Mouse (Mus musculus) ovary, postnatal 14 days (tissue): Measurements from ENCODE around the gene Rnf167.

Experiments used
- DNase-seq: peaks from one replicate; pipeline ENCODE4 v3.0.0; 2022; ENCODE audit warnings: low spot score

Rnf167 gene

GRCm38 (mm10) chr11:70655571-70656455 is 8.8 kb downstream of the Rnf167 start:
- DNase-seq: peak; percentile 57

GRCm38 (mm10) chr11:70656456-70656927 is 9.5 kb downstream of the Rnf167 start:
- DNase-seq: peak; percentile 40

GRCm38 (mm10) chr11:70656964-70657363 is 9.9 kb downstream of the Rnf167 start, which contains the start of gene Eno3:
Eno3 (plus strand) TSS chr11:70657202.
- DNase-seq: no peak

- no peak for DNase-seq
These were observed 10.5 kb downstream of the Rnf167 start for GRCm38 (mm10) chr11:70657573-70657972.

GRCm38 (mm10) chr11:70657991-70658390 is 11.0 kb downstream of the Rnf167 start:
- no peak for DNase-seq

- DNase-seq: no peak
These were observed 11.5 kb downstream of the Rnf167 start for GRCm38 (mm10) chr11:70658521-70658920.

- no peak for DNase-seq
These were observed 11.9 kb downstream of the Rnf167 start for GRCm38 (mm10) chr11:70658942-70659341.

GRCm38 (mm10) chr11:70660571-70660970 is 13.5 kb downstream of the Rnf167 start:
- no peak for DNase-seq

GRCm38 (mm10) chr11:70663101-70663500 is 16.1 kb downstream of the Rnf167 start:
- no peak for DNase-seq

- no peak for DNase-seq
These were observed 16.9 kb downstream of the Rnf167 start for GRCm38 (mm10) chr11:70663957-70664356.

- no peak for DNase-seq
These were observed 17.7 kb downstream of the Rnf167 start for GRCm38 (mm10) chr11:70664741-70665140.

- no peak for DNase-seq
These were observed 19.7 kb downstream of the Rnf167 start for GRCm38 (mm10) chr11:70666687-70667086.

- no peak for DNase-seq
These were observed 20.5 kb downstream of the Rnf167 start for GRCm38 (mm10) chr11:70667271-70668150.

GRCm38 (mm10) chr11:70668335-70668770 is 21.3 kb downstream of the Rnf167 start:
- peak; percentile 40 for DNase-seq

- DNase-seq: peak; percentile 90
These were observed 21.9 kb downstream of the Rnf167 start, which contains the start of gene Spag7 for GRCm38 (mm10) chr11:70668771-70669505. Spag7 (minus strand) TSS chr11:70669416.

- DNase-seq: peak; percentile 52
These were observed 22.7 kb downstream of the Rnf167 start for GRCm38 (mm10) chr11:70669582-70670345.

GRCm38 (mm10) chr11:70670483-70670882 is 23.4 kb downstream of the Rnf167 start:
- DNase-seq: no peak

- no peak for DNase-seq
These were observed 24.5 kb downstream of the Rnf167 start for GRCm38 (mm10) chr11:70671333-70672047.

GRCm38 (mm10) chr11:70674014-70674413 is 27.0 kb downstream of the Rnf167 start:
- no peak for DNase-seq

GRCm38 (mm10) chr11:70674501-70674900 is 27.5 kb downstream of the Rnf167 start:
- no peak for DNase-seq
